ENCODE assay signal across 28 mouse cellular contexts in genomic region chr5:88489004-88489403, GRCm38 (mm10). TPM values are rescaled to one million over a fixed set of nuclear protein-coding genes. Genes with fewer than 3 reads are reported as not detected.
DNase-seq lines count a peak whose midpoint lies in the region; ATAC-seq and TF ChIP-seq lines count a peak whose summit lies in the region.
"Had no signal": no experiment of that assay in that cellular context is flagged by ENCODE, and none has a peak within 500 bp of the region (broad histone marks: within the 10 kb centered on the region; RNA-seq: fewer than 3 reads in every experiment).

No protein-coding gene starts in this region.

- no peak overlapping the region for H3K27ac ChIP-seq in kidney, adult 2 months (ENCODE audit: insufficient read depth, low read depth, low read length)
- H3K27ac ChIP-seq: embryonic facial prominence, embryonic 13.5 days; embryonic facial prominence, embryonic 15.5 days; forebrain, embryonic 10.5 days; forebrain, embryonic 12.5 days had no signal

- H3K36me3 ChIP-seq in kidney, adult 2 months (ENCODE audit: control insufficient read depth, insufficient read depth, low read length) = no peaks in the 10 kb centered on the region
- H3K36me3 ChIP-seq: embryonic facial prominence, embryonic 13.5 days; embryonic facial prominence, embryonic 15.5 days; forebrain, embryonic 10.5 days; forebrain, embryonic 12.5 days had no signal

- 50% methylated on average over 2 of the region's 2 CpGs for WGBS in kidney, adult 2 months

- no peaks in the 10 kb centered on the region for H3K4me1 ChIP-seq in kidney, adult 2 months (ENCODE audit: control insufficient read depth, insufficient read depth, low read length)
- H3K4me1 ChIP-seq: embryonic facial prominence, embryonic 13.5 days; embryonic facial prominence, embryonic 15.5 days had no signal

- peak; percentile 23 for DNase-seq in induced T-regulatory cell, adult 2 months (ENCODE audit: low read depth)
- DNase-seq in cerebellum, adult 11 months = no peak
- DNase-seq in gastrocnemius, postnatal 10 days = no peak
- no peak for DNase-seq in kidney, adult 2 months
- DNase-seq: adrenal gland, adult 8-10 months; adrenal gland, postnatal 14 days; adrenal gland, postnatal 36 days; cerebellum, adult 18-20 months; cerebellum, adult 8-10 months; cerebellum, adult 9-11 months; cerebellum, postnatal 14 days; cerebellum, postnatal 36 days; embryo, embryonic 11 days had no signal

- no peak overlapping the region for H3K4me3 ChIP-seq in kidney, adult 2 months (ENCODE audit: insufficient read depth, low read depth, low read length)
- H3K4me3 ChIP-seq: embryonic facial prominence, embryonic 13.5 days; embryonic facial prominence, embryonic 15.5 days; erythroblast, embryonic 14.5 days; forebrain, embryonic 10.5 days; forebrain, embryonic 12.5 days had no signal

- TF ChIP-seq CTCF in kidney, adult 2 months (conservative IDR thresholded peaks at IDR 0.05; ENCODE audit: insufficient read depth, insufficient read length, low read depth, low read length) = no peak

- no peaks in the 10 kb centered on the region for H3K27me3 ChIP-seq in kidney, adult 2 months (replicated peaks; ENCODE audit: control insufficient read depth, insufficient read depth, low read length)
- H3K27me3 ChIP-seq: embryonic facial prominence, embryonic 13.5 days; embryonic facial prominence, embryonic 15.5 days; forebrain, embryonic 12.5 days had no signal

- TF ChIP-seq POLR2A in kidney, adult 2 months (IDR thresholded peaks at IDR 0.05; ENCODE audit: low read depth, low read length) = no peak

- peak; percentile 51 for ATAC-seq in CD4-positive, CD25-positive, alpha-beta regulatory T cell, adult 4 months
- ATAC-seq: forebrain, embryonic 14.5 days; forebrain, embryonic 16.5 days had no signal

RNA-seq across cellular contexts. Expression of gene Enam, which starts 1.2 kb away (rescaled TPM):
- polyA plus RNA-seq in CD4-positive, CD25-positive, alpha-beta regulatory T cell, adult 4 months (2017; shearing (Covaris generic)) = not detected
- total RNA-seq in gastrocnemius, postnatal 10 days (2021) = not detected
- not detected in 2 replicates for polyA plus RNA-seq in kidney, adult 2 months (2012; rRNA removed)
- total RNA-seq: adrenal gland, adult 18-20 months; adrenal gland, adult 8-10 months; adrenal gland, postnatal 14 days; adrenal gland, postnatal 36 days; common myeloid progenitor, adult 5-6 weeks; ES-E14; MEL had no signal
- polyA plus RNA-seq: C2C12; embryonic facial prominence, embryonic 11.5 days; embryonic facial prominence, embryonic 13.5 days; embryonic facial prominence, embryonic 15.5 days; erythroblast, embryonic 14.5 days; forebrain, embryonic 10.5 days; forebrain, embryonic 12.5 days; forebrain, embryonic 14.5 days; forebrain, embryonic 16.5 days; frontal cortex, adult 2 months had no signal

RNA-seq across cellular contexts. Expression of gene Ambn, which starts 33.2 kb away (rescaled TPM):
- under 1 TPM in 1 of 2 experiments, not detected in 1; 0.17 TPM for polyA plus RNA-seq in CD4-positive, CD25-positive, alpha-beta regulatory T cell, adult 4 months (2017; shearing (Covaris generic))
- not detected for total RNA-seq in gastrocnemius, postnatal 10 days (2021)
- polyA plus RNA-seq in kidney, adult 2 months (2012; rRNA removed) = not detected in 2 replicates
- total RNA-seq: adrenal gland, adult 18-20 months; adrenal gland, adult 8-10 months; adrenal gland, postnatal 14 days; adrenal gland, postnatal 36 days; common myeloid progenitor, adult 5-6 weeks; ES-E14; MEL had no signal
- polyA plus RNA-seq: C2C12; erythroblast, embryonic 14.5 days; forebrain, embryonic 10.5 days; forebrain, embryonic 12.5 days; forebrain, embryonic 14.5 days; forebrain, embryonic 16.5 days; frontal cortex, adult 2 months had no signal

RNA-seq across cellular contexts. Expression of gene Jchain, which starts 38.7 kb away (rescaled TPM):
- 1 to 10 TPM in 1 of 2 experiments, not detected in 1; 5.6 TPM for polyA plus RNA-seq in CD4-positive, CD25-positive, alpha-beta regulatory T cell, adult 4 months (2017; shearing (Covaris generic))
- under 1 TPM in 1 of 2 experiments, not detected in 1; 0.23 TPM for total RNA-seq in gastrocnemius, postnatal 10 days (2021)
- polyA plus RNA-seq in kidney, adult 2 months (2012; rRNA removed) = 3.2 and 5.5 TPM in 2 replicates
- total RNA-seq: common myeloid progenitor, adult 5-6 weeks; MEL had no signal
- polyA plus RNA-seq: C2C12; embryonic facial prominence, embryonic 13.5 days; erythroblast, embryonic 14.5 days; forebrain, embryonic 10.5 days had no signal
